Mouse (Mus musculus) midbrain, embryonic 16.5 days (tissue): Measurements from ENCODE around the gene Trdmt1. TPM values are rescaled to one million over a fixed set of nuclear protein-coding genes. Genes with fewer than 3 reads are reported as not detected.

Source experiments
- ATAC-seq: fragments of 200-750 bp; cut with Nextera tagmentation; 2 replicates; pipeline ENCODE4 v1.8.0; 2017; ENCODE audit warnings: moderate TSS enrichment
- H3K27ac ChIP-seq: fragments of 300-500 bp; sonication (generic); 2 replicates; pipeline ENCODE4 v1.5.1; 2014; ENCODE audit warnings: mild to moderate bottlenecking, low read length, mixed read lengths
- H3K27me3 ChIP-seq: fragments of 300-500 bp; sonication (generic); 2 replicates; pipeline ENCODE4 v1.6.1; 2014; ENCODE audit warnings: low read depth, low read length, mixed read lengths; ENCODE audit not compliant: control insufficient read depth, insufficient read depth
- H3K36me3 ChIP-seq: fragments of 300-500 bp; sonication (generic); 2 replicates; pipeline ENCODE4 v1.6.1; 2014; ENCODE audit warnings: mild to moderate bottlenecking, low read length, moderate library complexity, mixed read lengths; ENCODE audit not compliant: control insufficient read depth, insufficient read depth
- H3K4me1 ChIP-seq: fragments of 300-500 bp; sonication (generic); 2 replicates; pipeline ENCODE4 v1.6.1; 2014; ENCODE audit warnings: mild to moderate bottlenecking, low read length, mixed read lengths; ENCODE audit not compliant: control insufficient read depth, insufficient read depth
- H3K4me2 ChIP-seq: fragments of 300-500 bp; sonication (generic); 2 replicates; pipeline ENCODE4 v1.6.1; 2014; ENCODE audit warnings: mild to moderate bottlenecking, low read length, mixed read lengths
- H3K4me3 ChIP-seq: fragments of 300-500 bp; sonication (generic); 2 replicates; pipeline ENCODE4 v1.5.1; 2014; ENCODE audit warnings: low read depth, mild to moderate bottlenecking, low read length, moderate library complexity, mixed read lengths
- H3K9ac ChIP-seq: fragments of 300-500 bp; sonication (generic); 2 replicates; pipeline ENCODE4 v1.6.1; 2014; ENCODE audit warnings: low read depth, low read length, mixed read lengths
- H3K9me3 ChIP-seq: fragments of 300-500 bp; sonication (generic); replicated peaks from 2 replicates; pipeline ENCODE4 v1.6.1; 2014; ENCODE audit warnings: mild to moderate bottlenecking, low read length, mixed read lengths; ENCODE audit not compliant: control insufficient read depth, poor library complexity, severe bottlenecking
- WGBS: fragments of 180-500 bp; shearing (Covaris S2); extraction: QIAGEN DNeasy Blood & Tissue Kit; methylation state at CpG from one replicate; pipeline ENCODE4 v1.1.7; 2014; 5-methylcytosine and 5-hydroxymethylcytosine counted together
- polyA plus RNA-seq: library from polyadenylated mRNA; unstranded; fragments of >200 nt; fragmentation: Nextera tagmentation; extraction: Ambion mirVana; gene quantifications from 2 replicates; pipeline ENCODE4 v1.2.1, GENCODE M21; 2015

The Trdmt1 gene
- polyA plus RNA-seq, 1 experiment from 2014 or later = 8.5 TPM

DNA sequence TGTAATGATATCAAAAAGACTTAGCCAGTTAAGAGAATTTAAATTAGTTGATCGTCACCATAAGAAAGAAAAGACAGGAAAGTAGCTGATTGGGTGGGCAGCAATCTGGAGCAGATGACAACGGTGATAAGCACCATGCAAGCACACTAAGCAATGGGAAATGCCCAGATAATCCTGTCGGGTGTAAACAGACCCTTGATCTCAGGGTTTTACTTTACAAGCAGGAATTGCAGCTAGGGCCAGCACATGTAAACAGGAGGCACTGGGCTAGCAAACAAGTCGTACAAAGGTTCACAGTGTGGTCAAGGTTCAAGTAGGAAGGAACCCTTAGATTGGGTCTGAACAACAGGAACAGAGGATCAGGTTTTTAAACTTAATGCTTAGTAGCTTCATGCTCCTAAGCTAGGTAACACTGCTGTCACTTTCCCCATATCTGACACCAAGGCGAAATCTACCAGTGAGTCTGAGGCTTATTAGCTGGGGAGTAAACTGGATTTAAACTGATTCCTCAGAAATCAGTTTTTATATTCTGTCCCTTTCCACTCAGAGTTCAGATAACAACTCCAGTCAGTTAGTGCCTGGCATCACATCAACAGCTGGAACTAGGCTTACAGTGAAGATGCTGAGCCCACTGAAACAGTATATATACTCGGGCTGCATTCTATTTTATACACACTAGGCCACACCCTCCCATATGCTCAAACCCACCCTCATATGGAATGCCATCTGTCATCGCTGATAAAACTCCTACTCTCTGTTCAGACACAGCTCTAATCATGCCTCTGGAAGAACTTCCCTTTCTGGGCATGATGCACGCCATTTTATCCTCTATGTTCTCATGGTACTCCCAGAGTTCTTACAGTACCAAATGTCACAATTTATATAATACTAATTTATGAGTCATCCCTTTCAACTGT lies 20.7 kb downstream of the Trdmt1 start:
- Histone ChIP-seq H3K4me3 (no peak overlapping the region), H3K36me3 (peaks cover 4% of the 10 kb centered on the region; the same call in 1 of the 2 replicates), H3K27ac (no peak overlapping the region), H3K4me1 (0 out of 2 replicates have a peak, but pooled peaks cover 2% of the 10 kb centered on the region), H3K4me2 (no peak overlapping the region), H3K9me3 (no peaks in the 10 kb centered on the region), H3K9ac (no peak overlapping the region), H3K27me3 (no peaks in the 10 kb centered on the region)
- ATAC-seq = no peak
- 65% methylated on average over 8 of the region's 8 CpGs for WGBS

DNA sequence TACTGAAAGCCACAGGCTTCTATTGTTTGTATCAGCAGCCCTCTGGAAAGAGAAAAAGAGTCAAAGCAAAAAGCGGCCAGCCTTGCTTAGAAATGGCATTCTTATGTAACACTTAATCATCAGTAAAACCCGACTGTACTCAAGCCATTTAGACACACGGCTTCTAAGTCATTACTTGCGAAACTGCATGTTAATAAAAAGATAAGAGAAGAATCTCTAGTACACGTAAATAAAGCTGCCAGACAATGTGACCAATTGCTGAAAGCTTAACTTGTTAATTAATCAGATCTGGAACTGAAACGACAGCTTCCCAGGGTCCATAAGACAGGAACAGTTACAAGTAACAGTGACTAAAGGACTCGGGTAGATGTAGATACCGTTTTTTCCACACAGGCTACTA lies 22.4 kb downstream of the Trdmt1 start:
- H3K36me3 ChIP-seq = peaks cover 7% of the 10 kb centered on the region; the same call in 1 of the 2 replicates
- no peaks in the 10 kb centered on the region for H3K27me3 ChIP-seq
- no peaks in the 10 kb centered on the region for H3K9me3 ChIP-seq
- H3K9ac ChIP-seq = no peak overlapping the region
- H3K4me2 ChIP-seq = no peak overlapping the region
- 33% methylated on average over 8 of the region's 8 CpGs for WGBS
- no peak overlapping the region for H3K27ac ChIP-seq
- H3K4me1 ChIP-seq = 0 out of 2 replicates have a peak, but pooled peaks cover 1% of the 10 kb centered on the region
- no peak overlapping the region for H3K4me3 ChIP-seq
- ATAC-seq = no peak

DNA sequence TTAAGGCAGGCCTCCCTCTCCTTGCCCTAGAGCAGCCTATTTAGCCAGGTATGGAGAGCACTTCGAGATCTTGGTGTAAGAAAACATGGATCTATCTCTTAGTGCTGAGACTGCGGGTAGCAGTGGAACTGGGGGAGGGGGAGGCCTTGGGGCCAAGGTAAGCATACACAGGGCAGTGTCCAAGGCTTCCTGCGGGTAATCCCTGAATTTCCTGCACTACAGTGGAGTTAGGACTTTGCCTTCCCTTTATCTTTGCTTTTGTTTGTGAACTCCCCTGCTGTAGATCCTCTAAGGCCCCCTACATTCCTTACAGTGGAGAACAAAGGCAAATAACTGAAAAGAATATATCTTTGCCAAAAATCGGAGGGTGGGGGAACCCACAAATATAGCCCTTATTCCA lies 29.5 kb downstream of the Trdmt1 start:
- no peaks in the 10 kb centered on the region for H3K4me1 ChIP-seq
- no peak for ATAC-seq
- 41% methylated on average over 4 of the region's 4 CpGs for WGBS
- H3K9me3 ChIP-seq = no peaks in the 10 kb centered on the region
- no peak overlapping the region for H3K4me2 ChIP-seq
- peaks cover 11% of the 10 kb centered on the region; the same call in 1 of the 2 replicates for H3K36me3 ChIP-seq
- H3K9ac ChIP-seq = no peak overlapping the region
- no peaks in the 10 kb centered on the region for H3K27me3 ChIP-seq
- H3K27ac ChIP-seq = no peak overlapping the region
- H3K4me3 ChIP-seq = no peak overlapping the region

DNA sequence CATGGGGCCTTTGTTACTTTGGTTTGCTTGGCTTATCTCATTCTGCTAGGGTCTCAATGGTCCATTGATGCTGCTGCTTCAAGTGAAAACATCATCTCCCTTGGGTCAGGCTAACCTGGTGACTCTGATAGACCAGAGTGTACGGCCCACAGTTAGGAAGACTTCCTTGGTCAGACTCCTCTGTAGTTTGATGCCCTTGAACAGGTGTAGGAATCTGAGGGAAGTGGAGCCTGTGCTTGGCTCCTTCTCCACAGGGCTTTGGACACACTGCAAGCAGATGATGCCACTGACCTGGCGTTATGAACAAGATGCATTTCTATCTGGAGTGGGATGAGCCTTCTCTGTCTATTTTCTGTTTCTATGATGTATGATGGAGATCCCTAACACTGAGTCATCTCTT lies 41.8 kb downstream of the Trdmt1 start:
- no peaks in the 10 kb centered on the region for H3K9me3 ChIP-seq
- H3K4me2 ChIP-seq = no peak overlapping the region
- H3K36me3 ChIP-seq = no peaks in the 10 kb centered on the region
- ATAC-seq = no peak
- no peak overlapping the region for H3K27ac ChIP-seq
- peaks cover 2% of the 10 kb centered on the region; the same call in 1 of the 2 replicates for H3K4me1 ChIP-seq
- no peak overlapping the region for H3K4me3 ChIP-seq
- H3K9ac ChIP-seq = no peak overlapping the region
- WGBS = 96% methylated on average over 2 of the region's 2 CpGs
- no peaks in the 10 kb centered on the region for H3K27me3 ChIP-seq

DNA sequence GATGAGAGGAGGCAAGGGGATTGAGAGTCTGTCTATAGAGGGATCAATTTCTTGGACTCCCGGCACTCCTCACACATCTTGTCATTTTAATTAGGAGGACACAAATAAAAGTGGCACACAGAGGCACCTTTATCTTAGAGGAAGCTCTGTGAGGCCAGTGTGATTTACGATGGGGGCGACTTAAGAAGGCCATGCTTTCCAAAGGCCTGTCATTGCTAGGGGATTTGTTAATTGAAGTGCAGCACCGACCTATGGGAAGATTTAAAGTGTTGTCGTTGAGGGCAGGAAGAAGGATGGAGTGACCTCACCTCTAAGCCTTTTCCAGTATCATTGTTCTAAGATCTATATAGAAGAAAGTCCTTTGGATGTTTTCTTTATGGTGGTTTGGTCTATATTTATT lies 42.9 kb downstream of the Trdmt1 start:
- H3K36me3 ChIP-seq = no peaks in the 10 kb centered on the region
- no peak overlapping the region for H3K4me3 ChIP-seq
- no peak for ATAC-seq
- no peaks in the 10 kb centered on the region for H3K9me3 ChIP-seq
- no peaks in the 10 kb centered on the region for H3K27me3 ChIP-seq
- no peak overlapping the region for H3K9ac ChIP-seq
- no peak overlapping the region for H3K4me2 ChIP-seq
- 12% methylated on average over 5 of the region's 5 CpGs for WGBS
- H3K27ac ChIP-seq = no peak overlapping the region
- peaks cover 2% of the 10 kb centered on the region; the same call in 1 of the 2 replicates for H3K4me1 ChIP-seq

GRCm38 (mm10) chr2:13500298-13500999 lies 44.0 kb downstream of the Trdmt1 start:
- WGBS = 31% methylated on average over 5 of the region's 5 CpGs
- no peak overlapping the region for H3K4me3 ChIP-seq

DNA sequence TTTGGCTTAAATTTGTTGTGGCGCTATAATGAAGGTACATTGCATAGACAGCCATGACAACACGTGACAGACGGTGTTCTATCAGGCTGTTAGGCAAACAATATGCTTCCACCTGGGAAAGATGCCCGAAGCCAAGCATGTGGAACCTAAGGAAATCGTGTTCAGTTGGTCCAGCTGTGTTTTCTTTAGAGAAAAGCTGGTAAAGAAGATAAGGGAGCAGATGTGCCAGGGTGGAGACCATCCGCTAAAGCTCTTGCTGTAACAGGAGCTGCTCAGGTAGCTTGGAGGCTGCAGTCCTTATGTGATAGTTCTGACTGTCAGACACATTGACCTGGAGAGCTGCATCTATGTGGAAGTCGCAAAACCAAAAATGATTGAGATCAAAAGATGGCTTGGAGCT lies 45.3 kb downstream of the Trdmt1 start:
- Histone ChIP-seq H3K36me3 (no peaks in the 10 kb centered on the region), H3K27ac (no peak overlapping the region), H3K27me3 (no peaks in the 10 kb centered on the region), H3K4me2 (no peak overlapping the region), H3K9me3 (no peaks in the 10 kb centered on the region), H3K4me3 (no peak overlapping the region), H3K9ac (no peak overlapping the region), H3K4me1 (peaks cover 2% of the 10 kb centered on the region; the same call in 1 of the 2 replicates)
- no peak for ATAC-seq
- whole genome bisulfite sequencing = 93% methylated on average over 7 of the region's 7 CpGs

More at GRCm38 (mm10) chr2:13500298-13500999, 44.0 kb downstream of the Trdmt1 start:
- Histone ChIP-seq H3K9ac (no peak overlapping the region), H3K4me1 (peaks cover 2% of the 10 kb centered on the region; the same call in 1 of the 2 replicates), H3K4me2 (no peak overlapping the region), H3K36me3 (no peaks in the 10 kb centered on the region), H3K9me3 (no peaks in the 10 kb centered on the region), H3K27me3 (no peaks in the 10 kb centered on the region), H3K27ac (no peak overlapping the region)
- peak; percentile 85 for ATAC-seq

DNA sequence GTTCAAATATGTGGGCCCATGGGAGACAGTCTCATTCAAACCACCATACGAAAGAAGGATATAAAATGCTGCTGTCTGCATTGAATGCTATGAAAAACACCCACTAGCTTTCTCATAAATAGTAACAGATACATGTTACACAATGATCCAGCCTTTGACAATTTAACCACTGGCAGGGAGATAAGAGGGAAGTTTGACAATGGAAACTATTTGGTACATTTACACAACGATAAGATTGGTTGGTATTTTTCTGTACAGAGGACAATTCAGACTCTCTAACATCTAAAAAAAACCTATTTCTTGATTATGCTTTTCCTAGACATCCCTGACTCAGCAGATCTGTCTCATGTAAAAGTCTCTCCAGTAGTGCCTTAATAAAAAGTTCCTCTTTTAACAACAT lies 48.4 kb downstream of the Trdmt1 start:
- Histone ChIP-seq H3K4me2 (no peak overlapping the region), H3K27ac (no peak overlapping the region), H3K9me3 (no peaks in the 10 kb centered on the region), H3K27me3 (no peaks in the 10 kb centered on the region), H3K4me1 (peaks cover 2% of the 10 kb centered on the region; the same call in 1 of the 2 replicates), H3K36me3 (no peaks in the 10 kb centered on the region), H3K9ac (no peak overlapping the region), H3K4me3 (no peak overlapping the region)
- ATAC-seq = no peak
- 78% methylated on average over 2 of the region's 2 CpGs for WGBS

- H3K4me3 ChIP-seq = no peak overlapping the region
- H3K27me3 ChIP-seq = no peaks in the 10 kb centered on the region
- H3K9ac ChIP-seq = no peak overlapping the region
- WGBS = 75% methylated on average over 4 of the region's 4 CpGs
- no peaks in the 10 kb centered on the region for H3K4me1 ChIP-seq
- H3K9me3 ChIP-seq = no peaks in the 10 kb centered on the region
- H3K36me3 ChIP-seq = no peaks in the 10 kb centered on the region
- ATAC-seq = no peak
- H3K27ac ChIP-seq = no peak overlapping the region
- no peak overlapping the region for H3K4me2 ChIP-seq
Measured at GRCm38 (mm10) chr2:13492927-13493326, 51.5 kb downstream of the Trdmt1 start.
